Mouse (Mus musculus) olfactory bulb, adult 2 months (tissue): ENCODE measurements at regions not wholly inside any gene's neighbourhood (a gene's known extent, or its start where the extent isn't known, plus 50 kb on each side); places are given as distances from the start of the nearest gene placed in this dataset.

Experiments used
- H3K27ac ChIP-seq: fragments of 200-500 bp; 2 replicates; pipeline ENCODE4 v1.5.1; 2012; ENCODE audit warnings: low read depth, low read length; ENCODE audit not compliant: insufficient read depth
- H3K4me1 ChIP-seq: fragments of 200-500 bp; 2 replicates; pipeline ENCODE4 v1.6.1; 2012; ENCODE audit warnings: low read length; ENCODE audit not compliant: control insufficient read depth, insufficient read depth
- H3K4me3 ChIP-seq: fragments of 200-500 bp; 2 replicates; pipeline ENCODE4 v1.5.1; 2012; ENCODE audit warnings: mild to moderate bottlenecking, low read depth, low read length, moderate library complexity; ENCODE audit not compliant: insufficient read depth
- CTCF ChIP-seq: fragments of 200-500 bp; IDR thresholded peaks from 2 replicates; pipeline ENCODE4 v1.5.1; 2012; ENCODE audit warnings: low read depth, mild to moderate bottlenecking, low read length, moderate library complexity; ENCODE audit not compliant: insufficient read depth
- POLR2A ChIP-seq: fragments of 200-500 bp; IDR thresholded peaks from 2 replicates; pipeline ENCODE4 v1.6.1; 2012; ENCODE audit warnings: mild to moderate bottlenecking, low read depth, low read length, moderate library complexity; ENCODE audit not compliant: insufficient read depth
- WGBS: fragments of 180-500 bp; shearing (Covaris S2); methylation state at CpG from one replicate; pipeline ENCODE4 v1.1.7; 2018; 5-methylcytosine and 5-hydroxymethylcytosine counted together

- Histone ChIP-seq H3K4me1 (no peaks in the 10 kb centered on the region), H3K27ac (no peak overlapping the region), H3K4me3 (no peak overlapping the region)
- TF ChIP-seq POLR2A = no peak
- TF ChIP-seq CTCF = no peak
- WGBS = 82% methylated on average over 4 of the region's 4 CpGs
These were observed 381.0 kb downstream of the Irx1 start for GRCm38 (mm10) chr13:71582486-71582885.

- no peak overlapping the region for H3K4me3 ChIP-seq
- H3K4me1 ChIP-seq = no peaks in the 10 kb centered on the region
- no peak for TF ChIP-seq CTCF
- no peak for TF ChIP-seq POLR2A
- H3K27ac ChIP-seq = no peak overlapping the region
- 91% methylated on average over 6 of the region's 6 CpGs for WGBS
These were observed 397.6 kb downstream of the Irx1 start for GRCm38 (mm10) chr13:71565895-71566294.

- Histone ChIP-seq H3K27ac (no peak overlapping the region), H3K4me1 (no peaks in the 10 kb centered on the region), H3K4me3 (no peak overlapping the region)
- 78% methylated on average over 7 of the region's 7 CpGs for WGBS
- TF ChIP-seq POLR2A (no peak), CTCF (no peak)
These were observed 398.1 kb downstream of the Irx1 start for GRCm38 (mm10) chr13:71565388-71565787.

- TF ChIP-seq POLR2A (no peak), CTCF (no peak)
- Histone ChIP-seq H3K27ac (no peak overlapping the region), H3K4me1 (no peaks in the 10 kb centered on the region), H3K4me3 (no peak overlapping the region)
- 68% methylated on average over 14 of the region's 14 CpGs for WGBS
These were observed 404.9 kb downstream of the Irx1 start for GRCm38 (mm10) chr13:71558477-71559215.

- WGBS = 80% methylated on average over 6 of the region's 6 CpGs
- TF ChIP-seq POLR2A = no peak
- no peak for TF ChIP-seq CTCF
- H3K4me3 ChIP-seq = no peak overlapping the region
- H3K27ac ChIP-seq = no peak overlapping the region
- H3K4me1 ChIP-seq = no peaks in the 10 kb centered on the region
These were observed 408.1 kb downstream of the Irx1 start for GRCm38 (mm10) chr13:71555471-71555870.

- WGBS = 77% methylated on average over 1 of the region's 1 CpGs
- Histone ChIP-seq H3K27ac (no peak overlapping the region), H3K4me1 (no peaks in the 10 kb centered on the region), H3K4me3 (no peak overlapping the region)
- TF ChIP-seq POLR2A (no peak), CTCF (no peak)
These were observed 413.4 kb downstream of the Irx1 start for GRCm38 (mm10) chr13:71550109-71550508.

GRCm38 (mm10) chr13:71549206-71549831 lies 414.2 kb downstream of the Irx1 start:
- TF ChIP-seq POLR2A (no peak), CTCF (no peak)
- Histone ChIP-seq H3K4me1 (no peaks in the 10 kb centered on the region), H3K4me3 (no peak overlapping the region), H3K27ac (no peak overlapping the region)
- WGBS = 84% methylated on average over 10 of the region's 10 CpGs

- H3K27ac ChIP-seq = no peak overlapping the region
- no peak overlapping the region for H3K4me3 ChIP-seq
- TF ChIP-seq POLR2A (no peak), CTCF (no peak)
- H3K4me1 ChIP-seq = no peaks in the 10 kb centered on the region
- 38% methylated on average over 4 of the region's 4 CpGs for WGBS
These were observed 425.3 kb downstream of the Irx1 start for GRCm38 (mm10) chr13:71538226-71538625.

- TF ChIP-seq CTCF (no peak), POLR2A (no peak)
- Histone ChIP-seq H3K4me3 (no peak overlapping the region), H3K27ac (no peak overlapping the region), H3K4me1 (no peaks in the 10 kb centered on the region)
- 90% methylated on average over 7 of the region's 7 CpGs for WGBS
These were observed 430.6 kb downstream of the Irx1 start for GRCm38 (mm10) chr13:71532796-71533351.
